Mouse (Mus musculus) heart, embryonic 14.5 days (tissue): Measurements from ENCODE around the gene Arhgap18. TPM values are rescaled to one million over a fixed set of nuclear protein-coding genes. Genes with fewer than 3 reads are reported as not detected.
"Not testable (repeated sequence)": the region's sequence is repeated elsewhere in the genome, so short reads cannot be mapped to it uniquely, and the experiment has no call there.

ENCODE experiments used
- ATAC-seq: fragments of 200-750 bp; cut with Nextera tagmentation; 2 replicates; pipeline ENCODE4 v1.8.0; 2017; ENCODE audit warnings: low read depth, moderate TSS enrichment; ENCODE audit not compliant: insufficient number of reproducible peaks, insufficient read depth, low FRiP score
- H3K27ac ChIP-seq, 2 experiments: fragments of 200-500 bp in 1 of 2; fragments of 300-500 bp in 1 of 2; sonication (generic) in 1 of 2; replicated peaks in 1 of 2; 2 replicates each; pipeline ENCODE4 v1.5.1; 2012 to 2014; ENCODE audit warnings: low read depth in 2 of 2, low read length in 2 of 2, control low read depth in 1 of 2, mild to moderate bottlenecking in 1 of 2, mixed read lengths in 1 of 2; ENCODE audit not compliant: control insufficient read depth in 1 of 2, insufficient read depth in 1 of 2
- H3K27me3 ChIP-seq: fragments of 300-500 bp; sonication (generic); 2 replicates; pipeline ENCODE4 v1.6.1; 2014; ENCODE audit warnings: mild to moderate bottlenecking, low read length, control low read depth; ENCODE audit not compliant: control insufficient read depth, insufficient read depth
- H3K36me3 ChIP-seq: fragments of 300-500 bp; sonication (generic); 2 replicates; pipeline ENCODE4 v1.6.1; 2014; ENCODE audit warnings: mild to moderate bottlenecking, control low read depth, low read length, mixed read lengths; ENCODE audit not compliant: control insufficient read depth, insufficient read depth
- H3K4me1 ChIP-seq, 2 experiments: fragments of 200-500 bp in 1 of 2; fragments of 300-500 bp in 1 of 2; sonication (generic) in 1 of 2; 2 replicates each; pipeline ENCODE4 v1.6.1; 2012 to 2014; ENCODE audit warnings: low read length in 2 of 2, control low read depth in 1 of 2, mixed read lengths in 1 of 2; ENCODE audit not compliant: control insufficient read depth in 2 of 2, insufficient read depth in 2 of 2
- H3K4me2 ChIP-seq: fragments of 300-500 bp; sonication (generic); 2 replicates; pipeline ENCODE4 v1.6.1; 2014; ENCODE audit warnings: mild to moderate bottlenecking, low read length
- H3K4me3 ChIP-seq, 2 experiments: fragments of 200-500 bp in 1 of 2; fragments of 300-500 bp in 1 of 2; sonication (generic) in 1 of 2; 2 replicates each; pipeline ENCODE4 v1.5.1; 2012 to 2014; ENCODE audit warnings: low read length in 2 of 2, mild to moderate bottlenecking in 2 of 2, control low read depth in 1 of 2, low read depth in 1 of 2, moderate library complexity in 1 of 2; ENCODE audit not compliant: control insufficient read depth in 1 of 2, insufficient read depth in 1 of 2
- H3K9ac ChIP-seq: fragments of 300-500 bp; sonication (generic); 2 replicates; pipeline ENCODE4 v1.6.1; 2014; ENCODE audit warnings: mild to moderate bottlenecking, low read length
- H3K9me3 ChIP-seq: fragments of 300-500 bp; sonication (generic); 2 replicates; pipeline ENCODE4 v1.6.1; 2016; ENCODE audit warnings: low read length, control low read depth; ENCODE audit not compliant: control insufficient read depth
- WGBS: fragments of 180-500 bp; shearing (Covaris S2); extraction: QIAGEN DNeasy Blood & Tissue Kit; methylation state at CpG from one replicate; pipeline ENCODE4 v1.1.7; 2014; 5-methylcytosine and 5-hydroxymethylcytosine counted together
- polyA plus RNA-seq: library from polyadenylated mRNA; unstranded; fragments of >200 nt; fragmentation: Nextera tagmentation; extraction: Ambion mirVana; gene quantifications from 2 replicates; pipeline ENCODE4 v1.2.1, GENCODE M21; 2014

Arhgap18 gene
- polyA plus RNA-seq, 1 experiment from 2014 or later = 44.9 TPM

- Histone ChIP-seq H3K36me3 (peaks cover 17% of the 10 kb centered on the region), H3K9ac (no peak overlapping the region), H3K4me2 (no peak overlapping the region), H3K27me3 (no peaks in the 10 kb centered on the region), H3K27ac (no peak overlapping the region), H3K9me3 (no peaks in the 10 kb centered on the region), H3K4me1 (no peaks in the 10 kb centered on the region), H3K4me3 (no peak overlapping the region)
- 71% methylated on average over 3 of the region's 3 CpGs for WGBS
- ATAC-seq = no peak
These were observed 158.0 kb downstream of the Arhgap18 start for GRCm38 (mm10) chr10:26911176-26911575.

GRCm38 (mm10) chr10:26912112-26912797 is 159.0 kb downstream of the Arhgap18 start:
- Histone ChIP-seq H3K4me3 (no peak overlapping the region), H3K27ac (no peak overlapping the region), H3K36me3 (peaks cover 22% of the 10 kb centered on the region), H3K9ac (no peak overlapping the region), H3K4me1 (no peaks in the 10 kb centered on the region), H3K9me3 (no peaks in the 10 kb centered on the region), H3K4me2 (no peak overlapping the region), H3K27me3 (no peaks in the 10 kb centered on the region)
- 79% methylated on average over 7 of the region's 7 CpGs for WGBS
- no peak for ATAC-seq

GRCm38 (mm10) chr10:26912807-26913206 is 159.6 kb downstream of the Arhgap18 start:
- Histone ChIP-seq H3K27me3 (no peaks in the 10 kb centered on the region), H3K9ac (no peak overlapping the region), H3K27ac (no peak overlapping the region), H3K4me1 (no peaks in the 10 kb centered on the region), H3K36me3 (peaks cover 26% of the 10 kb centered on the region), H3K4me2 (no peak overlapping the region), H3K9me3 (no peaks in the 10 kb centered on the region), H3K4me3 (no peak overlapping the region)
- WGBS = 73% methylated on average over 1 of the region's 1 CpGs
- no peak for ATAC-seq

GRCm38 (mm10) chr10:26919307-26919977 is 166.2 kb downstream of the Arhgap18 start:
- H3K4me1 ChIP-seq = no peaks in the 10 kb centered on the region
- 28% methylated on average over 5 of the region's 5 CpGs for WGBS
- H3K9me3 ChIP-seq = no peaks in the 10 kb centered on the region
- H3K36me3 ChIP-seq = peaks cover 27% of the 10 kb centered on the region
- H3K4me3 ChIP-seq = no peak overlapping the region
- ATAC-seq = no peak
- no peak overlapping the region for H3K27ac ChIP-seq
- no peaks in the 10 kb centered on the region for H3K27me3 ChIP-seq
- H3K4me2 ChIP-seq = no peak overlapping the region
- H3K9ac ChIP-seq = no peak overlapping the region

- ATAC-seq = no peak
- peaks cover 20% of the 10 kb centered on the region for H3K36me3 ChIP-seq
- H3K27ac ChIP-seq = no peak overlapping the region
- no peaks in the 10 kb centered on the region for H3K4me1 ChIP-seq
- no peak overlapping the region for H3K4me2 ChIP-seq
- no peaks in the 10 kb centered on the region for H3K9me3 ChIP-seq
- H3K9ac ChIP-seq = no peak overlapping the region
- 74% methylated on average over 8 of the region's 8 CpGs for WGBS
- H3K27me3 ChIP-seq = no peaks in the 10 kb centered on the region
- no peak overlapping the region for H3K4me3 ChIP-seq
These were observed 167.3 kb downstream of the Arhgap18 start for GRCm38 (mm10) chr10:26920383-26920979.

GRCm38 (mm10) chr10:26936056-26936455 is 182.8 kb downstream of the Arhgap18 start:
- ATAC-seq, H3K4me2 ChIP-seq, H3K27me3 ChIP-seq, H3K27ac ChIP-seq, H3K36me3 ChIP-seq, H3K9ac ChIP-seq, H3K4me1 ChIP-seq, H3K9me3 ChIP-seq, H3K4me3 ChIP-seq: not testable (repeated sequence)
- WGBS = 90% methylated on average over 6 of the region's 6 CpGs

GRCm38 (mm10) chr10:26938464-26938863 is 185.2 kb downstream of the Arhgap18 start:
- ATAC-seq, H3K9me3 ChIP-seq, H3K27ac ChIP-seq, H3K4me3 ChIP-seq, H3K9ac ChIP-seq, H3K27me3 ChIP-seq, H3K4me1 ChIP-seq, H3K36me3 ChIP-seq, H3K4me2 ChIP-seq: not testable (repeated sequence)
- 58% methylated on average over 4 of the region's 4 CpGs for WGBS
